Mouse (Mus musculus) induced T-regulatory cell, adult 2 months (primary cell): ENCODE measurements around the gene Sdk2.

Experiments used
- DNase-seq: peaks from one replicate; pipeline ENCODE4 v3.0.0-alpha.2; 2012; ENCODE audit warnings: low read depth

Sdk2 gene

GRCm38 (mm10) chr11:114046927-114047326 is 19.9 kb downstream of the Sdk2 start:
- DNase-seq: peak; percentile 1

- no peak for DNase-seq
These were observed 22.5 kb downstream of the Sdk2 start for GRCm38 (mm10) chr11:114044373-114044772.

- no peak for DNase-seq
These were observed 23.3 kb downstream of the Sdk2 start for GRCm38 (mm10) chr11:114043530-114043929.

GRCm38 (mm10) chr11:114040391-114041035 is 26.3 kb downstream of the Sdk2 start:
- DNase-seq: no peak

- DNase-seq: no peak
These were observed 28.8 kb downstream of the Sdk2 start for GRCm38 (mm10) chr11:114038036-114038435.

GRCm38 (mm10) chr11:114031491-114031890 is 35.4 kb downstream of the Sdk2 start:
- DNase-seq: no peak

GRCm38 (mm10) chr11:114030214-114030613 is 36.6 kb downstream of the Sdk2 start:
- no peak for DNase-seq

GRCm38 (mm10) chr11:114028512-114028911 is 38.3 kb downstream of the Sdk2 start:
- DNase-seq: no peak

- DNase-seq: no peak
These were observed 38.8 kb downstream of the Sdk2 start for GRCm38 (mm10) chr11:114028021-114028420.

- DNase-seq: no peak
These were observed 41.8 kb downstream of the Sdk2 start for GRCm38 (mm10) chr11:114025056-114025455.

GRCm38 (mm10) chr11:114023965-114024364 is 42.9 kb downstream of the Sdk2 start:
- DNase-seq: no peak

- DNase-seq: no peak
These were observed 44.7 kb downstream of the Sdk2 start for GRCm38 (mm10) chr11:114022166-114022565.

GRCm38 (mm10) chr11:114019087-114019486 is 47.8 kb downstream of the Sdk2 start:
- no peak for DNase-seq

- no peak for DNase-seq
These were observed 49.9 kb downstream of the Sdk2 start for GRCm38 (mm10) chr11:114016889-114017392.

GRCm38 (mm10) chr11:114016108-114016888 is 50.5 kb downstream of the Sdk2 start:
- DNase-seq: no peak

- DNase-seq: no peak
These were observed 55.3 kb downstream of the Sdk2 start for GRCm38 (mm10) chr11:114011523-114011922.

- no peak for DNase-seq
These were observed 61.0 kb downstream of the Sdk2 start for GRCm38 (mm10) chr11:114005879-114006278.

GRCm38 (mm10) chr11:114004651-114005050 is 62.2 kb downstream of the Sdk2 start:
- no peak for DNase-seq

GRCm38 (mm10) chr11:114003195-114003594 is 63.7 kb downstream of the Sdk2 start:
- no peak for DNase-seq

GRCm38 (mm10) chr11:114000051-114000450 is 66.8 kb downstream of the Sdk2 start:
- no peak for DNase-seq

GRCm38 (mm10) chr11:113998702-113999101 is 68.1 kb downstream of the Sdk2 start:
- no peak for DNase-seq

GRCm38 (mm10) chr11:113993921-113994320 is 72.9 kb downstream of the Sdk2 start:
- DNase-seq: no peak

- DNase-seq: no peak
These were observed 74.0 kb downstream of the Sdk2 start for GRCm38 (mm10) chr11:113992894-113993293.
